Mouse (Mus musculus) megakaryocyte, embryonic 14.5 days (primary cell): Measurements from ENCODE around the gene Ager. TPM values are rescaled to one million over a fixed set of nuclear protein-coding genes. Genes with fewer than 3 reads are reported as not detected.
A peak's percentile ranks its signal among the peaks of the same experiment; 100 is the strongest.

Experiments
- H3K27me3 ChIP-seq: replicated peaks from 2 replicates; pipeline ENCODE3; 2012; ENCODE audit warnings: inconsistent platforms
- H3K36me3 ChIP-seq: replicated peaks from 2 replicates; pipeline ENCODE3; 2012; ENCODE audit warnings: low read length, inconsistent platforms, mixed read lengths
- H3K4me1 ChIP-seq: 2 replicates; pipeline ENCODE4 v1.6.1; 2012; ENCODE audit warnings: inconsistent platforms
- H3K4me3 ChIP-seq: replicated peaks from 2 replicates; pipeline ENCODE3; 2012; ENCODE audit warnings: moderate library complexity, mild to moderate bottlenecking, inconsistent platforms
- H3K9me3 ChIP-seq: 2 replicates; pipeline ENCODE4 v1.6.1; 2012; ENCODE audit warnings: inconsistent platforms
- FLI1 ChIP-seq: IDR thresholded peaks from 2 replicates; pipeline ENCODE4 v1.6.1; 2012; ENCODE audit warnings: low read length, inconsistent platforms, mixed read lengths
- GATA1 ChIP-seq: IDR thresholded peaks from 3 replicates; pipeline ENCODE4 v1.6.1; 2012; ENCODE audit warnings: mixed read lengths, low read length, inconsistent platforms, borderline replicate concordance
- polyA plus RNA-seq: library from polyadenylated mRNA; stranded (reverse); fragments of >175 nt; gene quantifications from 2 replicates; pipeline ENCODE4 v1.2.3, GENCODE M21; 2012; ENCODE audit warnings: low replicate concordance; ENCODE audit not compliant: insufficient read depth

Gene Ager
- 32.8 and 44.2 TPM in 2 replicates for polyA plus RNA-seq

- TF ChIP-seq FLI1: no peak
- TF ChIP-seq GATA1: no peak
- Histone ChIP-seq H3K4me3 (no peak within 1 kb of the TSS), H3K4me1 (peaks cover 67% of the 10 kb centered on the region), H3K9me3 (no peaks in the 10 kb centered on the region), H3K36me3 (peaks cover 74% of the 10 kb centered on the region), H3K27me3 (no peaks in the 10 kb centered on the region)
These were observed at the start of gene Ager for GRCm38 (mm10) chr17:34597566-34598095. TSS of gene Ager (plus strand) at chr17:34597862.

- no peaks in the 10 kb centered on the region for H3K4me1 ChIP-seq
- H3K27me3 ChIP-seq: peaks cover 22% of the 10 kb centered on the region
These were observed 48.5 kb upstream of the Ager start for GRCm38 (mm10) chr17:34549156-34549555.

GRCm38 (mm10) chr17:34549843-34550242 lies 47.8 kb upstream of the Ager start:
- Histone ChIP-seq H3K9me3 (no peaks in the 10 kb centered on the region), H3K4me1 (no peaks in the 10 kb centered on the region), H3K36me3 (no peaks in the 10 kb centered on the region), H3K4me3 (no peak overlapping the region), H3K27me3 (peaks cover 28% of the 10 kb centered on the region)
- TF ChIP-seq FLI1: no peak

More at GRCm38 (mm10) chr17:34549156-34549555, 48.5 kb upstream of the Ager start:
- H3K4me3 ChIP-seq: no peak overlapping the region
- H3K9me3 ChIP-seq: no peaks in the 10 kb centered on the region
- H3K36me3 ChIP-seq: no peaks in the 10 kb centered on the region
- TF ChIP-seq GATA1 (no peak), FLI1 (no peak)

- Histone ChIP-seq H3K36me3 (no peaks in the 10 kb centered on the region), H3K27me3 (peaks cover 40% of the 10 kb centered on the region), H3K9me3 (no peaks in the 10 kb centered on the region), H3K4me3 (no peak overlapping the region), H3K4me1 (peaks cover 6% of the 10 kb centered on the region; the same call in 1 of the 2 replicates)
- no peak for TF ChIP-seq GATA1
- no peak for TF ChIP-seq FLI1
These were observed 42.2 kb upstream of the Ager start for GRCm38 (mm10) chr17:34555483-34555882.

GRCm38 (mm10) chr17:34556406-34556805 lies 41.3 kb upstream of the Ager start:
- Histone ChIP-seq H3K4me3 (no peak overlapping the region), H3K27me3 (peaks cover 40% of the 10 kb centered on the region), H3K4me1 (peaks cover 13% of the 10 kb centered on the region), H3K9me3 (no peaks in the 10 kb centered on the region), H3K36me3 (no peaks in the 10 kb centered on the region)
- TF ChIP-seq FLI1 (no peak), GATA1 (no peak)

- no peaks in the 10 kb centered on the region for H3K36me3 ChIP-seq
- peaks cover 37% of the 10 kb centered on the region for H3K27me3 ChIP-seq
- no peak for TF ChIP-seq FLI1
- H3K9me3 ChIP-seq: no peaks in the 10 kb centered on the region
- no peak overlapping the region for H3K4me3 ChIP-seq
- peaks cover 15% of the 10 kb centered on the region for H3K4me1 ChIP-seq
These were observed 40.3 kb upstream of the Ager start for GRCm38 (mm10) chr17:34557411-34557810.

- no peak for TF ChIP-seq FLI1
- no peak for TF ChIP-seq GATA1
- Histone ChIP-seq H3K36me3 (no peaks in the 10 kb centered on the region), H3K9me3 (no peaks in the 10 kb centered on the region), H3K4me3 (no peak overlapping the region), H3K27me3 (peaks cover 40% of the 10 kb centered on the region), H3K4me1 (peaks cover 18% of the 10 kb centered on the region)
These were observed 38.5 kb upstream of the Ager start for GRCm38 (mm10) chr17:34559116-34559515.

- Histone ChIP-seq H3K27me3 (peaks cover 41% of the 10 kb centered on the region), H3K4me3 (no peak overlapping the region)
- TF ChIP-seq FLI1: no peak
- TF ChIP-seq GATA1: no peak
These were observed 37.8 kb upstream of the Ager start for GRCm38 (mm10) chr17:34559895-34560294.

GRCm38 (mm10) chr17:34560438-34560837 lies 37.2 kb upstream of the Ager start:
- no peaks in the 10 kb centered on the region for H3K36me3 ChIP-seq
- TF ChIP-seq GATA1: no peak
- TF ChIP-seq FLI1: no peak
- H3K4me1 ChIP-seq: peaks cover 22% of the 10 kb centered on the region
- H3K9me3 ChIP-seq: no peaks in the 10 kb centered on the region
- H3K4me3 ChIP-seq: no peak overlapping the region
- H3K27me3 ChIP-seq: peaks cover 47% of the 10 kb centered on the region

More at GRCm38 (mm10) chr17:34559895-34560294, 37.8 kb upstream of the Ager start:
- no peaks in the 10 kb centered on the region for H3K9me3 ChIP-seq
- no peaks in the 10 kb centered on the region for H3K36me3 ChIP-seq
- peaks cover 22% of the 10 kb centered on the region for H3K4me1 ChIP-seq

GRCm38 (mm10) chr17:34561200-34561599 lies 36.5 kb upstream of the Ager start:
- H3K4me3 ChIP-seq: peak overlapping the region; percentile 42
- TF ChIP-seq FLI1: no peak
- no peak for TF ChIP-seq GATA1

GRCm38 (mm10) chr17:34562595-34562994 lies 35.1 kb upstream of the Ager start:
- Histone ChIP-seq H3K27me3 (peaks cover 54% of the 10 kb centered on the region), H3K9me3 (peaks cover 6% of the 10 kb centered on the region), H3K4me3 (no peak overlapping the region), H3K36me3 (no peaks in the 10 kb centered on the region), H3K4me1 (peaks cover 16% of the 10 kb centered on the region)
- TF ChIP-seq GATA1 (no peak), FLI1 (no peak)

More at GRCm38 (mm10) chr17:34561200-34561599, 36.5 kb upstream of the Ager start:
- H3K4me1 ChIP-seq: peaks cover 22% of the 10 kb centered on the region
- H3K36me3 ChIP-seq: no peaks in the 10 kb centered on the region
- H3K9me3 ChIP-seq: peaks cover 6% of the 10 kb centered on the region
- peaks cover 54% of the 10 kb centered on the region for H3K27me3 ChIP-seq
